Mouse (Mus musculus) myocyte (in vitro differentiated cells): ENCODE data around the gene Usp9y. TPM values are rescaled to one million over a fixed set of nuclear protein-coding genes. Genes with fewer than 3 reads are reported as not detected.

Experiments used
- H3K27me3 ChIP-seq: one replicate; pipeline ENCODE4 v1.6.1; 2011; ENCODE audit not compliant: control insufficient read depth, insufficient read depth, insufficient read length
- H3K36me3 ChIP-seq: one replicate; pipeline ENCODE4 v1.6.1; 2011; ENCODE audit not compliant: control insufficient read depth, insufficient read depth
- H3K4me2 ChIP-seq: one replicate; pipeline ENCODE4 v1.6.1; 2011; ENCODE audit warnings: low read depth, control low read depth
- H3K4me3 ChIP-seq: one replicate; pipeline ENCODE4 v1.5.1; 2011; ENCODE audit warnings: mild to moderate bottlenecking, control low read depth, moderate library complexity
- H3K79me2 ChIP-seq: one replicate; pipeline ENCODE4 v1.6.1; 2011; ENCODE audit not compliant: control insufficient read depth, insufficient read depth
- H3ac ChIP-seq: one replicate; pipeline ENCODE4 v1.6.1; 2011; ENCODE audit not compliant: control insufficient read depth, insufficient read length
- CEBPB ChIP-seq: IDR thresholded peaks from 2 replicates; pipeline ENCODE4 v1.6.1; 2011; ENCODE audit warnings: mild to moderate bottlenecking, moderate library complexity; ENCODE audit not compliant: poor library complexity, insufficient read depth, severe bottlenecking
- E2F4 ChIP-seq: IDR thresholded peaks from one replicate; pipeline ENCODE4 v1.6.1; 2011; ENCODE audit warnings: mild to moderate bottlenecking, control low read depth, moderate library complexity; ENCODE audit not compliant: insufficient read depth
- MAX ChIP-seq: IDR thresholded peaks from one replicate; pipeline ENCODE4 v1.6.1; 2011; ENCODE audit warnings: low read depth, mild to moderate bottlenecking, control low read depth
- MYOD1 ChIP-seq, 3 experiments: IDR thresholded peaks; one replicate each; pipeline ENCODE4 v1.6.1; 2011; ENCODE audit warnings: control low read depth in 2 of 3, low read depth in 2 of 3, mild to moderate bottlenecking in 2 of 3, moderate library complexity in 1 of 3; ENCODE audit not compliant: insufficient read length in 2 of 3, control insufficient read depth in 1 of 3
- MYOG ChIP-seq, 3 experiments: IDR thresholded peaks; one replicate each; pipeline ENCODE4 v1.6.1; 2011; ENCODE audit warnings: control low read depth in 2 of 3, low read depth in 2 of 3, mild to moderate bottlenecking in 2 of 3; ENCODE audit not compliant: insufficient read length in 2 of 3, control insufficient read depth in 1 of 3, insufficient read depth in 1 of 3
- POLR2A ChIP-seq: IDR thresholded peaks from one replicate; pipeline ENCODE4 v1.6.1; 2011; ENCODE audit warnings: low read depth, mild to moderate bottlenecking, control low read depth, moderate library complexity; ENCODE audit not compliant: insufficient read length
- POLR2AphosphoS2 ChIP-seq: IDR thresholded peaks from one replicate; pipeline ENCODE4 v1.6.1; 2011; ENCODE audit warnings: low read depth, control low read depth; ENCODE audit not compliant: insufficient read length
- REST ChIP-seq: IDR thresholded peaks from one replicate; pipeline ENCODE4 v1.6.1; 2011; ENCODE audit warnings: mild to moderate bottlenecking, control low read depth, moderate library complexity; ENCODE audit not compliant: insufficient read depth, insufficient read length
- SRF ChIP-seq: IDR thresholded peaks from one replicate; pipeline ENCODE4 v1.6.1; 2011; ENCODE audit warnings: low read depth; ENCODE audit not compliant: control insufficient read depth, insufficient read length
- TCF12 ChIP-seq: IDR thresholded peaks from one replicate; pipeline ENCODE4 v1.6.1; 2011; ENCODE audit warnings: mild to moderate bottlenecking, control low read depth; ENCODE audit not compliant: poor library complexity, insufficient read depth, severe bottlenecking
- TCF3 ChIP-seq: IDR thresholded peaks from one replicate; pipeline ENCODE4 v1.6.1; 2011; ENCODE audit warnings: low read depth, control low read depth; ENCODE audit not compliant: insufficient read length
- USF1 ChIP-seq: IDR thresholded peaks from one replicate; pipeline ENCODE4 v1.6.1; 2011; ENCODE audit warnings: low read depth, mild to moderate bottlenecking, control low read depth, moderate library complexity
- polyA plus RNA-seq: library from polyadenylated mRNA; unstranded; fragments of >200 nt; fragmentation: generic; extraction: Trizol; gene quantifications from one replicate; pipeline ENCODE4 v1.2.1, GENCODE M21; 2012; ENCODE audit warnings: missing spikeins

Usp9y gene
- not detected for polyA plus RNA-seq

DNA sequence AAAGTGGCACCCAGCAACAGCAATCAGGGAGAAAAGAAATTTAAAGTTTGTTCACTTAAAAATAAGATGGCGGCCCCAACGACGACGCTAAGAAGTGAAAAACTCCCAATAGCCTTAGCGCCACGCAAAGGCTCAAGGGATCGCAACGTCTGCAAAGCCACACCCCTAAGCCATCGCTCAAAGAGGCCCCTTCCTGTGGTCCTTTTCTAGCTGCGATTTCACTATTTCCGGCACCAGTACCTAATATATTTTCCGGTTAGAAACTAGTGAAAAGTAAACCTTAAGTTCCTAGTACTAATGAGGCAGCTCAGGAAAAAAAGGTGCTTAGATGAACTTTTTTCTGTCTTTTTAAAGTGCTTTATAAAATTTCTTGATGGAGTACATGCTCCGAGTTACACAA is at the start of gene Usp9y:
Gene Usp9y, minus strand, starts transcription at position 101 of the 400 bp plus-strand sequence.
- Histone ChIP-seq H3K36me3 (no peaks in the 10 kb centered on the region), H3ac (no peak within 1 kb of the TSS), H3K4me3 (no peak within 1 kb of the TSS), H3K4me2 (no peak within 1 kb of the TSS), H3K27me3 (no peaks in the 10 kb centered on the region), H3K79me2 (no peaks in the 10 kb centered on the region)
- TF ChIP-seq TCF12 (no peak), MYOD1 (IDR thresholded peaks at IDR 0.05; ENCODE audit: control insufficient read depth in 1 of 3, insufficient read length in 2 of 3, low read depth in 2 of 3) (no peak), POLR2A (no peak), REST (no peak), POLR2AphosphoS2 (no peak), MYOG (IDR thresholded peaks at IDR 0.05; ENCODE audit: control insufficient read depth in 1 of 3, insufficient read depth in 1 of 3, insufficient read length in 2 of 3, low read depth in 2 of 3) (no peak), MAX (no peak), USF1 (no peak), CEBPB (no peak), TCF3 (no peak)

DNA sequence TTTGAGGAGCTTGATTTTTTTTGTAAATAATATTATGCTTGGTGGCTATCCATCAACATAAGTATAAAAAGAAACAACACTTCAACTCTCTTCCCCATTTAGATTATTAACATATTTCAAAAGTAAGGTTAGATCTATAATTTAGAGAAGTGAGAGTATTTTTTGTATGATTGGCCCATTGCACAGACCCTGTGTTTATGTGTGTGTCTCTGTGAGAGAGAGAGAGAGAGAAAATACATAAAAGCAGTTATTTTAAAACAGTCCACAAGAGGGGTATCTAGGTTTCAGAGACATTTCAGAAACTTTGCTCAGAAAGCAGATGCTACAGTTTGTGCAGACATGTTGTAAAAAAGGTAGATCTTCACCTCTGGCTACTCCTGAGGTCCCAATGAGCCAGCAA is 165.9 kb downstream of the Usp9y start:
- Histone ChIP-seq H3K4me3 (no peak overlapping the region), H3K4me2 (no peak overlapping the region), H3ac (no peak overlapping the region), H3K36me3 (no peaks in the 10 kb centered on the region), H3K79me2 (no peaks in the 10 kb centered on the region), H3K27me3 (no peaks in the 10 kb centered on the region)
- TF ChIP-seq TCF12 (no peak), REST (no peak), TCF3 (no peak), SRF (no peak), USF1 (no peak), MAX (no peak), E2F4 (no peak), POLR2AphosphoS2 (no peak), MYOD1 (IDR thresholded peaks at IDR 0.05; ENCODE audit: control insufficient read depth in 1 of 3, insufficient read length in 2 of 3, low read depth in 2 of 3) (no peak), CEBPB (no peak), POLR2A (no peak), MYOG (IDR thresholded peaks at IDR 0.05; ENCODE audit: control insufficient read depth in 1 of 3, insufficient read depth in 1 of 3, insufficient read length in 2 of 3, low read depth in 2 of 3) (no peak)

DNA sequence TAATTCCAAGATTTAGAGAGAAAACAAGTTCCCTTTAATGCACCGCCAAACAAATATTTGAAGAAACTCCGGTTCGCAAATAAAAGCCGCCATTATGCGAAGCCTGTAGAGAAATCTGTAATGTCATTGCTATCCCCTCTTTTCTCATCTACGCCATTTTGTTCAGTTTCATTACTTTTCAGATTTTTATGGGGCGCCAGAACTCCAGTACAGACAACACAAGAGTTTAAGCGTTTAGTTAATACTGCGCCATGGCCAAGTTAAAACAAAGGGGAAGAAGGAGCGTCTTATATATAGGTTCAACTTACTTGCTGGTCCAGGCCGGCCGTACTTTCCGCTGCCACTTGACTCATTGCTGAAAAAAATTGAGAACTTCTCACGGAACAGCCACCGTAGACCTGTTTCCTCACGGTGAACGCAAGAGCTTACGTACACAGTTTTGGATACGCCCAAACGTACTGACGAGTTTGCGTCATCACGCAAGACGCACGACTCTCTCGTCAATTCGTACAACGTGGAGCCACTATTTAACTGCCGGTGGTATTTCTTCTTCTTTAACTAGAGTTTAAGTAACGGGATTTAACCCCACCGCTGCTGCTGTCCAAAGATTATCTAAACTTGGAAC is 173.3 kb downstream of the Usp9y start, which contains the start of gene Ddx3y:
Gene Ddx3y, minus strand, starts transcription at position 459 of the 625 bp plus-strand sequence.
- TF ChIP-seq POLR2AphosphoS2 (no peak), USF1 (no peak), TCF3 (no peak), SRF (no peak), REST (no peak), MAX (no peak), MYOD1 (IDR thresholded peaks at IDR 0.05; ENCODE audit: control insufficient read depth in 1 of 3, insufficient read length in 2 of 3, low read depth in 2 of 3) (no peak), MYOG (IDR thresholded peaks at IDR 0.05; ENCODE audit: control insufficient read depth in 1 of 3, insufficient read depth in 1 of 3, insufficient read length in 2 of 3, low read depth in 2 of 3) (no peak), E2F4 (no peak), TCF12 (no peak)
- Histone ChIP-seq H3K4me3 (no peak within 1 kb of the TSS), H3K36me3 (no peaks in the 10 kb centered on the region), H3K4me2 (no peak within 1 kb of the TSS), H3K27me3 (no peaks in the 10 kb centered on the region), H3K79me2 (no peaks in the 10 kb centered on the region), H3ac (no peak within 1 kb of the TSS)

DNA sequence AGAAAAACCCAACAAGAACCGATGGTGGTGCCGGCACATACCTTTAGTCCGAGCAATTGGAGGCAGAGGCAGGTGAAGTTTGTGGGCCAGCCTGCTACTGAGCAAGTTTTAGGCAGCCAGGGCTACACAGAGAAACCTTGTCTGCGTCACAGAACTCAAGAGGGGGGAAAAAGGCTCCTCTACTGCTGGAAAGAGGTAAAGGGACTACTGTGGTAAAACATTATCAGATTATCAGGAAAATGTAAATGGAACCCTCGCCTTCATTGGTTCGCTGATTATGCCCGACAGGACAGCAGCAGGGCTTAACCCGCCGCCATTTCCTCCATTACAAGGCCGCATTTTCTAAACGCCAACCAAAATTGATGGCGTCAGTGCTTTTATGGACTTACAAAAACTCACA is 173.8 kb downstream of the Usp9y start:
- Histone ChIP-seq H3K4me3 (no peak overlapping the region), H3K4me2 (no peak overlapping the region)
- TF ChIP-seq MYOG (IDR thresholded peaks at IDR 0.05; ENCODE audit: control insufficient read depth in 1 of 3, insufficient read depth in 1 of 3, insufficient read length in 2 of 3, low read depth in 2 of 3): no peak
- TF ChIP-seq USF1: no peak
- TF ChIP-seq CEBPB: no peak
- TF ChIP-seq MAX: no peak

More for the DNA sequence above, 173.8 kb downstream of the Usp9y start:
- Histone ChIP-seq H3ac (no peak overlapping the region), H3K79me2 (no peaks in the 10 kb centered on the region), H3K36me3 (no peaks in the 10 kb centered on the region), H3K27me3 (no peaks in the 10 kb centered on the region)

Other genes starting within 250 kb of the Usp9y start
- not detected for gene Uty, start 214.0 kb downstream of the Usp9y start, polyA plus RNA-seq
- not detected for gene Ddx3y, start 173.2 kb downstream of the Usp9y start, polyA plus RNA-seq